Mouse (Mus musculus) embryonic facial prominence, embryonic 15.5 days (tissue): ENCODE results near the gene Bard1. TPM values are rescaled to one million over a fixed set of nuclear protein-coding genes. Genes with fewer than 3 reads are reported as not detected.

Experiments used
- ATAC-seq: fragments of 200-750 bp; cut with Nextera tagmentation; 2 replicates; pipeline ENCODE4 v1.8.0; 2017; ENCODE audit warnings: low read depth, moderate TSS enrichment; ENCODE audit not compliant: insufficient number of reproducible peaks, low FRiP score, low TSS enrichment
- H3K27ac ChIP-seq: fragments of 300-500 bp; sonication (generic); replicated peaks from 2 replicates; pipeline ENCODE4 v1.5.1; 2015; ENCODE audit warnings: mild to moderate bottlenecking, inconsistent platforms
- H3K27me3 ChIP-seq: fragments of 300-500 bp; sonication (generic); 2 replicates; pipeline ENCODE4 v1.6.1; 2015; ENCODE audit warnings: inconsistent platforms
- H3K36me3 ChIP-seq: fragments of 300-500 bp; sonication (generic); 2 replicates; pipeline ENCODE4 v1.6.1; 2015; ENCODE audit warnings: mild to moderate bottlenecking, inconsistent platforms
- H3K4me1 ChIP-seq: fragments of 300-500 bp; sonication (generic); 2 replicates; pipeline ENCODE4 v1.6.1; 2015; ENCODE audit warnings: inconsistent platforms
- H3K4me2 ChIP-seq: fragments of 300-500 bp; sonication (generic); replicated peaks from 2 replicates; pipeline ENCODE4 v1.6.1; 2015; ENCODE audit warnings: mild to moderate bottlenecking, inconsistent platforms
- H3K4me3 ChIP-seq: fragments of 300-500 bp; sonication (generic); replicated peaks from 2 replicates; pipeline ENCODE4 v1.5.1; 2015; ENCODE audit warnings: mild to moderate bottlenecking, inconsistent platforms
- H3K9ac ChIP-seq: fragments of 300-500 bp; sonication (generic); 2 replicates; pipeline ENCODE4 v1.6.1; 2015; ENCODE audit warnings: inconsistent platforms
- H3K9me3 ChIP-seq: fragments of 300-500 bp; sonication (generic); replicated peaks from 2 replicates; pipeline ENCODE4 v1.6.1; 2016; ENCODE audit warnings: inconsistent platforms
- WGBS: fragments of 180-500 bp; shearing (Covaris S2); methylation state at CpG from one replicate; pipeline ENCODE4 v1.1.7; 2015; 5-methylcytosine and 5-hydroxymethylcytosine counted together
- polyA plus RNA-seq: library from polyadenylated mRNA; unstranded; fragments of >200 nt; fragmentation: Nextera tagmentation; extraction: Ambion mirVana; gene quantifications from 2 replicates; pipeline ENCODE4 v1.2.1, GENCODE M21; 2015

Bard1 gene
- polyA plus RNA-seq, 1 experiment from 2014 or later, result 1.8 TPM

GRCm38 (mm10) chr1:71100591-71101368, 2.2 kb downstream of the Bard1 start:
- Histone ChIP-seq H3K27ac (no peak overlapping the region), H3K9ac (no peak overlapping the region), H3K9me3 (no peaks in the 10 kb centered on the region), H3K36me3 (no peaks in the 10 kb centered on the region), H3K4me2 (peak overlapping the region; percentile 30; the same call in 1 of the 2 replicates), H3K4me3 (no peak overlapping the region), H3K4me1 (no peaks in the 10 kb centered on the region), H3K27me3 (no peaks in the 10 kb centered on the region)
- WGBS, result 68% methylated on average over 5 of the region's 5 CpGs
- no peak for ATAC-seq

- H3K36me3 ChIP-seq, result no peaks in the 10 kb centered on the region
- no peaks in the 10 kb centered on the region for H3K4me1 ChIP-seq
- H3K9me3 ChIP-seq, result no peaks in the 10 kb centered on the region
- ATAC-seq, result no peak
- no peak overlapping the region for H3K9ac ChIP-seq
- H3K4me2 ChIP-seq, result no peak overlapping the region
- H3K4me3 ChIP-seq, result no peak overlapping the region
- H3K27me3 ChIP-seq, result no peaks in the 10 kb centered on the region
- H3K27ac ChIP-seq, result no peak overlapping the region; the same call in 1 of the 2 replicates
- WGBS, result 32% methylated on average over 3 of the region's 3 CpGs
Measured at GRCm38 (mm10) chr1:71099945-71100515, 2.9 kb downstream of the Bard1 start.

GRCm38 (mm10) chr1:71096031-71096430, 6.9 kb downstream of the Bard1 start:
- no peak overlapping the region for H3K4me3 ChIP-seq
- H3K9ac ChIP-seq, result no peak overlapping the region
- H3K9me3 ChIP-seq, result no peaks in the 10 kb centered on the region
- H3K27me3 ChIP-seq, result no peaks in the 10 kb centered on the region
- no peaks in the 10 kb centered on the region for H3K36me3 ChIP-seq
- 84% methylated on average over 1 of the region's 1 CpGs for WGBS
- no peak for ATAC-seq
- no peak overlapping the region for H3K27ac ChIP-seq
- H3K4me1 ChIP-seq, result no peaks in the 10 kb centered on the region
- no peak overlapping the region for H3K4me2 ChIP-seq

GRCm38 (mm10) chr1:71095211-71095805, 7.6 kb downstream of the Bard1 start:
- 96% methylated on average over 2 of the region's 2 CpGs for WGBS
- Histone ChIP-seq H3K27me3 (no peaks in the 10 kb centered on the region), H3K9ac (no peak overlapping the region), H3K4me2 (no peak overlapping the region), H3K27ac (no peak overlapping the region), H3K9me3 (no peaks in the 10 kb centered on the region), H3K4me1 (no peaks in the 10 kb centered on the region), H3K4me3 (no peak overlapping the region), H3K36me3 (no peaks in the 10 kb centered on the region)
- no peak for ATAC-seq

GRCm38 (mm10) chr1:71075651-71076050, 27.3 kb downstream of the Bard1 start:
- no peaks in the 10 kb centered on the region for H3K4me1 ChIP-seq
- WGBS, result 72% methylated on average over 3 of the region's 3 CpGs
- no peak overlapping the region for H3K9ac ChIP-seq
- no peaks in the 10 kb centered on the region for H3K9me3 ChIP-seq
- no peak overlapping the region for H3K4me2 ChIP-seq
- H3K27ac ChIP-seq, result no peak overlapping the region
- no peak for ATAC-seq
- no peaks in the 10 kb centered on the region for H3K27me3 ChIP-seq
- H3K36me3 ChIP-seq, result no peaks in the 10 kb centered on the region
- H3K4me3 ChIP-seq, result no peak overlapping the region

GRCm38 (mm10) chr1:71070771-71071170, 32.2 kb downstream of the Bard1 start:
- no peak overlapping the region for H3K9ac ChIP-seq
- no peaks in the 10 kb centered on the region for H3K36me3 ChIP-seq
- no peak overlapping the region for H3K4me3 ChIP-seq
- H3K4me2 ChIP-seq, result no peak overlapping the region
- no peaks in the 10 kb centered on the region for H3K4me1 ChIP-seq
- H3K9me3 ChIP-seq, result no peaks in the 10 kb centered on the region
- H3K27me3 ChIP-seq, result no peaks in the 10 kb centered on the region
- no peak overlapping the region for H3K27ac ChIP-seq
- ATAC-seq, result no peak

- Histone ChIP-seq H3K4me3 (no peak overlapping the region), H3K36me3 (no peaks in the 10 kb centered on the region), H3K27me3 (no peaks in the 10 kb centered on the region), H3K9me3 (no peaks in the 10 kb centered on the region), H3K9ac (no peak overlapping the region), H3K4me2 (no peak overlapping the region), H3K27ac (no peak overlapping the region), H3K4me1 (no peaks in the 10 kb centered on the region)
- WGBS, result 93% methylated on average over 3 of the region's 3 CpGs
- no peak for ATAC-seq
Measured at GRCm38 (mm10) chr1:71068728-71069304, 34.1 kb downstream of the Bard1 start.

- Histone ChIP-seq H3K9me3 (no peaks in the 10 kb centered on the region), H3K27me3 (no peaks in the 10 kb centered on the region), H3K4me2 (no peak overlapping the region), H3K9ac (no peak overlapping the region), H3K4me1 (no peaks in the 10 kb centered on the region), H3K27ac (no peak overlapping the region), H3K4me3 (no peak overlapping the region), H3K36me3 (no peaks in the 10 kb centered on the region)
- no peak for ATAC-seq
- WGBS, result 95% methylated on average over 16 of the region's 16 CpGs
Measured at GRCm38 (mm10) chr1:71063885-71064492, 39.0 kb downstream of the Bard1 start.

- no peak overlapping the region for H3K4me2 ChIP-seq
- no peaks in the 10 kb centered on the region for H3K9me3 ChIP-seq
- no peaks in the 10 kb centered on the region for H3K27me3 ChIP-seq
- H3K4me1 ChIP-seq, result no peaks in the 10 kb centered on the region
- no peak overlapping the region for H3K4me3 ChIP-seq
- H3K27ac ChIP-seq, result no peak overlapping the region
- H3K9ac ChIP-seq, result no peak overlapping the region
- no peaks in the 10 kb centered on the region for H3K36me3 ChIP-seq
- ATAC-seq, result no peak
- 62% methylated on average over 4 of the region's 4 CpGs for WGBS
Measured at GRCm38 (mm10) chr1:71056143-71056542, 46.8 kb downstream of the Bard1 start.

- 79% methylated on average over 1 of the region's 1 CpGs for WGBS
- H3K4me2 ChIP-seq, result no peak overlapping the region
- no peaks in the 10 kb centered on the region for H3K36me3 ChIP-seq
- no peak for ATAC-seq
- no peak overlapping the region for H3K4me3 ChIP-seq
- H3K9ac ChIP-seq, result no peak overlapping the region
- no peaks in the 10 kb centered on the region for H3K4me1 ChIP-seq
- no peaks in the 10 kb centered on the region for H3K27me3 ChIP-seq
- H3K9me3 ChIP-seq, result no peaks in the 10 kb centered on the region
- no peak overlapping the region for H3K27ac ChIP-seq
Measured at GRCm38 (mm10) chr1:71055454-71055853, 47.5 kb downstream of the Bard1 start.

- H3K9ac ChIP-seq, result no peak overlapping the region
- no peaks in the 10 kb centered on the region for H3K4me1 ChIP-seq
- no peak overlapping the region for H3K4me2 ChIP-seq
- no peak for ATAC-seq
- no peaks in the 10 kb centered on the region for H3K36me3 ChIP-seq
- H3K27ac ChIP-seq, result no peak overlapping the region
- WGBS, result 95% methylated on average over 2 of the region's 2 CpGs
- no peak overlapping the region for H3K4me3 ChIP-seq
- H3K27me3 ChIP-seq, result no peaks in the 10 kb centered on the region
- no peaks in the 10 kb centered on the region for H3K9me3 ChIP-seq
Measured at GRCm38 (mm10) chr1:71052756-71053155, 50.2 kb downstream of the Bard1 start.
